Mouse (Mus musculus) embryonic facial prominence, embryonic 12.5 days (tissue): ENCODE data around the gene Eef1akmt2. TPM values are rescaled to one million over a fixed set of nuclear protein-coding genes. Genes with fewer than 3 reads are reported as not detected.

Experiments
- ATAC-seq: fragments of 200-750 bp; cut with Nextera tagmentation; 2 replicates; pipeline ENCODE4 v1.8.0; 2017; ENCODE audit not compliant: insufficient number of reproducible peaks, insufficient read depth, low FRiP score, low TSS enrichment
- H3K27ac ChIP-seq: fragments of 300-500 bp; sonication (generic); 2 replicates; pipeline ENCODE4 v1.5.1; 2016; ENCODE audit warnings: mild to moderate bottlenecking
- H3K27me3 ChIP-seq: fragments of 300-500 bp; sonication (generic); 2 replicates; pipeline ENCODE4 v1.6.1; 2016; ENCODE audit warnings: mild to moderate bottlenecking, moderate library complexity
- H3K36me3 ChIP-seq: fragments of 300-500 bp; sonication (generic); 2 replicates; pipeline ENCODE4 v1.6.1; 2016; ENCODE audit warnings: mild to moderate bottlenecking
- H3K4me1 ChIP-seq: fragments of 300-500 bp; sonication (generic); 2 replicates; pipeline ENCODE4 v1.6.1; 2016
- H3K4me2 ChIP-seq: fragments of 300-500 bp; sonication (generic); replicated peaks from 2 replicates; pipeline ENCODE4 v1.6.1; 2016; ENCODE audit warnings: mild to moderate bottlenecking, moderate library complexity
- H3K4me3 ChIP-seq: fragments of 300-500 bp; sonication (generic); 2 replicates; pipeline ENCODE4 v1.5.1; 2016; ENCODE audit warnings: mild to moderate bottlenecking
- H3K9ac ChIP-seq: fragments of 300-500 bp; sonication (generic); 2 replicates; pipeline ENCODE4 v1.6.1; 2016; ENCODE audit warnings: mild to moderate bottlenecking, moderate library complexity
- H3K9me3 ChIP-seq: fragments of 300-500 bp; sonication (generic); 2 replicates; pipeline ENCODE4 v1.6.1; 2016; ENCODE audit warnings: mild to moderate bottlenecking, moderate library complexity
- WGBS: fragments of 180-500 bp; shearing (Covaris S2); methylation state at CpG from one replicate; pipeline ENCODE4 v1.1.7; 2016; 5-methylcytosine and 5-hydroxymethylcytosine counted together
- polyA plus RNA-seq: library from polyadenylated mRNA; unstranded; fragments of >200 nt; fragmentation: Nextera tagmentation; extraction: Ambion mirVana; gene quantifications from 2 replicates; pipeline ENCODE4 v1.2.1, GENCODE M21; 2016

Gene Eef1akmt2
- polyA plus RNA-seq, 1 experiment from 2014 or later: 79.1 TPM

DNA sequence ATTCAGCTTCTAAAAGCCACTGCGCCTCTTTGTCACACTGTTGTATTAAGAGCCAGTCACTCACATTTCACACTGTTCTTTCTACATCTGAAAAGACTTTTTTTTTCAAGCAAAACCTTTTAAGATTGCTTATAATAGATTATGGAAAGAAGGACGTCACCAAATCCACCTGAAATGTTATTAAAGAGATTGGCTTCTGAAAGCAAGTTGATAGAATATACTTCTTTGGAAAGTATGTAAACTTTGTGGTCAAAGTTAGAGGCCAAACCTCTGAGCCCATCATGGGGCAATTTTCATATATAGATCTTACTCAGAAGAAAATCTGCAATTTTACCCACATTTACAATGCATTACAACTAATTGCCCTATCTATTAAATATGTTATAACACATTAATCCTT lies 35.9 kb downstream of the Eef1akmt2 start:
- WGBS: 76% methylated on average over 2 of the region's 2 CpGs
- Histone ChIP-seq H3K9ac (no peak overlapping the region), H3K27me3 (no peaks in the 10 kb centered on the region), H3K4me2 (no peak overlapping the region), H3K4me3 (no peak overlapping the region), H3K9me3 (no peaks in the 10 kb centered on the region), H3K4me1 (peaks cover 27% of the 10 kb centered on the region), H3K27ac (no peak overlapping the region), H3K36me3 (peaks cover 6% of the 10 kb centered on the region; the same call in 1 of the 2 replicates)
- ATAC-seq: no peak

DNA sequence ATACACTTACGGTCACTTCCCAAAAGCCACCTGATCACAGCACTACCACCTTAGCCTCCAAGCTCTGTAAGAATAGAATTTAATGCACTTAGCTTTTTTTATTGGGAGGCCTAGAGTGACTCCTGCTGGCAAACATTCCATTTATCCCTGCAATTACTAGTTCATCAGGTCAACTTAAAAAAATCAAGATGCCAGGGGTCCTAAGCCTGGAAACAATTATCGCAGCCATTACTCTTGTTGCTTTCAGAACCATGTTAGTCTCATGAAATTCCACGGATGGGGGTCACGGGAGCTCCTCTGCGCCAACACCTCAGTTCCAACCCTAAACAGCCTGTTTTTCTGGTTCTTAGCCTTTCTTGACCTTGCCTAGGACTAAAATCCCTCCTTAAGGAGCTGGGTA lies 37.4 kb downstream of the Eef1akmt2 start:
- no peaks in the 10 kb centered on the region for H3K9me3 ChIP-seq
- no peaks in the 10 kb centered on the region for H3K27me3 ChIP-seq
- no peak overlapping the region for H3K9ac ChIP-seq
- H3K27ac ChIP-seq: no peak overlapping the region
- H3K4me1 ChIP-seq: peaks cover 42% of the 10 kb centered on the region
- no peak overlapping the region for H3K4me3 ChIP-seq
- no peak overlapping the region for H3K4me2 ChIP-seq
- WGBS: 21% methylated on average over 5 of the region's 5 CpGs
- H3K36me3 ChIP-seq: peaks cover 1% of the 10 kb centered on the region; the same call in 1 of the 2 replicates
- ATAC-seq: no peak

DNA sequence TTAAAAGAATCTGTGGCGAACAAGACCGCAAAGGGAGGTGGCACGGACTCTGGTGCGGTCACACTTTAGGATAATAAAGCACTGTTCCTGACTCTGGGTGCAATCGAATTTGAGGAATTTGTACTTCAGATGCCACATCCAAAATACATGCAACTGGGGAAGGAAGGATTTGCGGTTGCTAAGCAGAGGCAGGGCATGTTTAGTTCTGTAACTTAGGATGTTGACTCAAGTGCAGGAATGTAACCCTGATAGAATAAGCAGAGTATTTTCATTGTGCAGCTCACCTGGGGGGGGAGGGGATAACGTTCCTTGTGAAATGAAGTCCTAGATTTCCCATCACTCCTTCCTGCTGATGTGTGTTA lies 38.4 kb downstream of the Eef1akmt2 start:
- peak overlapping the region; percentile 70 for H3K4me3 ChIP-seq
- H3K4me1 ChIP-seq: peaks cover 52% of the 10 kb centered on the region
- H3K9me3 ChIP-seq: no peaks in the 10 kb centered on the region
- no peaks in the 10 kb centered on the region for H3K27me3 ChIP-seq
- no peaks in the 10 kb centered on the region for H3K36me3 ChIP-seq
- peak overlapping the region; percentile 81 for H3K4me2 ChIP-seq
- 1% methylated on average over 7 of the region's 7 CpGs for WGBS
- peak overlapping the region; percentile 83 for H3K27ac ChIP-seq
- peak overlapping the region; percentile 83 for H3K9ac ChIP-seq
- no peak for ATAC-seq

DNA sequence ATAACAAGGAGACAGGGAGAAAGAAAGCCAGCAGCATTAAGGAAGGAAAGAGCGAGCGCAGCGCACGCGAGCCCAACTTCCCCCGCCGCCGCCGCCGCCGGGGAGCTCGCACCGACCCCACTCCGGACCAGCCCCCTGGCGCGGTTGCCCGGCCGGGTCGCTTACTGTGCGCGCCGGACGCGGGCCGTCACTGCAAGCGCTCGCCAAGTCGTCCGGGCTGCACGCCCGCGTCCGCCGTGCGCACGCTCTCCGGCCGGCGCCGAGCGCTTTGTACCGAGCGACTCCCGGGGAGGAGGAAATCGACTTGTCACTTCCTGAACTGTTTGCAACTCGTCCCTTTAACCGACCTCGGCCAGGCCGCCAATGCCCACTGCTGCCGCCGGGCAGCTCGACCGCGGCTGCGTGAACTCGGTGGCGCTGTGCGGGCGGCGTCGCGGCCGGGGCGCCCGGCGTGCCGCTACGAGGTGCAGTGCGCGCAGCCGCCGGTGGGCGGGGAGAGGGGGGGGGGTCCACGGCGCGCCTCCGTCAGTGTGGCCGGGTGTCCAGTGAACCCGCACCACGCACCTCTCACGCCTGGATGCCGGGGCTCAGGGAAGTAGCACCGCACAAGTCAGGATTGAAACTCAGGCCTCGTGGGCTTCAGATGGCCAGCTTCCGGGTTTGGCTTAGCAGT lies 38.9 kb downstream of the Eef1akmt2 start, which contains the start of gene Fam53b:
Fam53b (minus strand) TSS at position 471 of the 673 bp plus-strand sequence.
- H3K9ac ChIP-seq: peak within 1 kb of the TSS; percentile 83
- H3K27ac ChIP-seq: peak within 1 kb of the TSS; percentile 83
- peaks cover 57% of the 10 kb centered on the region for H3K4me1 ChIP-seq
- no peaks in the 10 kb centered on the region for H3K36me3 ChIP-seq
- peak within 1 kb of the TSS; percentile 70 for H3K4me3 ChIP-seq
- under 1% methylated on average over 81 of the region's 85 CpGs for WGBS
- no peaks in the 10 kb centered on the region for H3K9me3 ChIP-seq
- peak within 1 kb of the TSS; percentile 81 for H3K4me2 ChIP-seq
- ATAC-seq: 0 out of 2 replicates have a peak, but pooled peaks have one; percentile 29
- H3K27me3 ChIP-seq: no peaks in the 10 kb centered on the region

DNA sequence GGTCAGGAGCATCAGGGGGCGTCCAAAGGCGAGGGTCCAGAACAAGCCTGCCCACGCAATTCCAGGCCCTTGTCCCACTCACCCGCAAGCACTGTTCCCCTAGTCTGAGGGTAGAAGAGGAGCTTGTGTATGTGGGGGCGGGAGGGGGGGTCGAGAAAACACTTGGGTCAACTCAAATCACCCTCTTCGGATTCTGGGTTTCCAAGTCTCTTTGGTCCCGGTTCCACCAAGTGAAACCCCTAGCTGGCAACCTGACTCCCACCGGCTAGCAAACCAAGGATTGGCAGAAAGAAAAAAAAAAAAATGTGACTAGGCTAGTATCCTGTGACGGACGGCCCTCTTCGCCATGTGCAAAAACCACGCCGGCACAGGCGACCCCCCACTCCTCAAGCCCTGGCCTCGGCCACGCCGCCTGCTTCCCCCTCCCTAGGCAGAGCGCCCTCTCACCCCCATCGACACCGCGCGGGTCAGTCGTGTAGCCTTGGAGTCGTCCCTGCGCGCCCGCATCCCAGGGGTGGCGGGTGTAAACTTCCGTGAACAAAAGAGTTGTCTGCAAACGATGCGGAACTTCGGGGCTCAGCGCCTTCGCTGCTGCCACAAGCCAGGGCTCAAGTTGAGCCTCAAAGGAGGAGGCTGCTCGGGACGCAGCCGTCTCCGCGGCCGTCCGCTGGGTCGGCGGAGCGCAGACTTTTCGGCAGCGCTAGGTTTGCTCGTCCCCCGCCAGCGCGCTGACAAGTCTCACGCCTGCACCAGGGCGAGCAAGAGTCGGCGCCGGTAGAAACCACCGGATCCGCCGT lies 39.7 kb downstream of the Eef1akmt2 start:
- H3K27ac ChIP-seq: peak overlapping the region; percentile 83
- no peaks in the 10 kb centered on the region for H3K36me3 ChIP-seq
- H3K9me3 ChIP-seq: no peaks in the 10 kb centered on the region
- H3K4me2 ChIP-seq: peak overlapping the region; percentile 81
- WGBS: under 1% methylated on average over 59 of the region's 59 CpGs
- no peaks in the 10 kb centered on the region for H3K27me3 ChIP-seq
- peaks cover 64% of the 10 kb centered on the region for H3K4me1 ChIP-seq
- ATAC-seq: 0 out of 2 replicates have a peak, but pooled peaks have one; percentile 10
- peak overlapping the region; percentile 83 for H3K9ac ChIP-seq
- H3K4me3 ChIP-seq: peak overlapping the region; percentile 70

DNA sequence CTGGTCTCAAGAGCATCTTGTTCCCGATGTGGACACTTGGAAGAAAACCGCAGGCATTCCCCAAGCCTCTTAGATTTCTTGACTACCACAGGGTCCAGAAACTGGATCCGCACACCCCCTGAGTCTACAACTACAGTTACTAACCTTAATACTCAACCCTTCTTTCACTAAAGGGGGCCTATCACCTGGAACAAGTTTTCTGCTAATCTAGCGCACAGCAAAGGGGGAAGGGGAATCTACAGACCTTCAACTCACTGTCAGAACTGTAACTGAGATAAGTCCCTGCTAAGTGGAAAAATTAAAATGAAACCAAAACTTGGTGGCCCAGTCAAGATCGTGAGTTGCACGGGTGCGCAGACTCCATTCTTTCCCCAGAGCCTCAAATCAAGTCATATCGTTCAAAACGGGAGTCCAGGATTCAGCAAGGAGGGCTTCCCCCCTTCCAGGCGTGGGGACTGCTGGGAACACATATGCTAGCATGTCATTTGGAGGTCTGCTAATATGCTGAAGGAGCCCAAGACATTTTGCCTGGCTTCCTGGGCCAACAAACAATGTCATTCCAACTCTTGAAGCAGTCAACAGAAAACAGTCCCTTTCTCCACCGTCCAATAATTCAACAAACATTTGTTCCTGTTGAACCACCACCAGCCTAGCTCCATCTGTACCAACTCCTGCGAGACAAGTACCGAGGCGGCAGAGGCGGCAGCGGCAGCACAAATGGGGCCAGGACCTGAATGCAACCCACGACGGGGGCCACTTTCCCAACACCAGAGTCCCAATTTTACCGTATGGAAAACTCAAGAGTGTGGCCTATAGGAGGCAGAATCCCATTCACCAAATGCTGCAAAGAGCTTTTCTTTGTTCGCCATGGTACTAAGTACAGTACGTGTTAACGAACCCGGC lies 40.5 kb downstream of the Eef1akmt2 start:
- Histone ChIP-seq H3K27ac (peak overlapping the region; percentile 83), H3K9me3 (no peaks in the 10 kb centered on the region), H3K4me2 (peak overlapping the region; percentile 81), H3K27me3 (no peaks in the 10 kb centered on the region), H3K36me3 (no peaks in the 10 kb centered on the region), H3K9ac (peak overlapping the region; percentile 83), H3K4me3 (peak overlapping the region; percentile 70), H3K4me1 (peaks cover 73% of the 10 kb centered on the region)
- 8% methylated on average over 23 of the region's 23 CpGs for WGBS
- no peak for ATAC-seq

DNA sequence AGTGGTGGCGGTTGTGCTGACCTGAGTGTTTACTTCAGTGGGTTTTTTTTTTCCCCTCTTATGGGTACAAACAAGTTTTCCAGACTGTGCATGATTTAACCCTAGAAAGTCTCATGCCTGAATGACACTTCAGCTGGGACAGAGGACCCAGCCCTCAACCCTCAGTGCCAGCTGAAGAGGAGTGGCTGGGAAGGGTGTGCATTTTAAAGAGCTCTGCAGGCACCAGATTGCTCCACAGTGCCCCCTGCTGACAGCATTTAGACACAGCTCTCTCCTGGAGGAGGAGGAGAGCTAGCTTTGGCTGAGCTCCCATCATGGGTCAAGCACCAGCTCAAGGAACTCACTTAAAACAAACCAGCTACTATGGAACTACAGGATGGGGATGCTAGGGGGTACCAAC lies 41.6 kb downstream of the Eef1akmt2 start:
- H3K4me1 ChIP-seq: peaks cover 80% of the 10 kb centered on the region

DNA sequence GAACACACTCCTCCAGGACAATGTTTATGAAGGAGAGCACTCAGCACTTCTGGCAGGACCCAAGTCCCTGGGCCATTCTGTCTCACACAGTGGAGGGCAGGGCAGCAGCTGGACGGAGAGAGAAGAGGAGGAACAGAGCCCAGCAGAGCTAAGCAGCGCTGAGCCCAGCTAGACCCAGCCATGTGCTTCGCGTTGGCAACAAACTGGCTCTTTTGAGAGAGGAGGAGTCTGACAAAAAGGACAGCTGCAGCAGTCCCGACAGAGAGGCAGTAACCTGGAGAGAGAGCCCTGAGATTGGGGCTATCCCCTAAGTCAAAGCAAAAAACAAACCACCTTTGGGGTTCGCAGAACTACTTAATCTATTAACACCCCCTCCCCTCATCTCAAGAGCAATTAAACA lies 42.1 kb downstream of the Eef1akmt2 start:
- Histone ChIP-seq H3K36me3 (no peaks in the 10 kb centered on the region), H3K4me2 (peak overlapping the region; percentile 81), H3K27me3 (no peaks in the 10 kb centered on the region), H3K9me3 (no peaks in the 10 kb centered on the region), H3K27ac (peak overlapping the region; percentile 54; the same call in 1 of the 2 replicates), H3K4me3 (no peak overlapping the region; the same call in 1 of the 2 replicates), H3K4me1 (peaks cover 75% of the 10 kb centered on the region), H3K9ac (no peak overlapping the region)
- no peak for ATAC-seq
- whole genome bisulfite sequencing: 14% methylated on average over 6 of the region's 6 CpGs

More for the DNA sequence above, 41.6 kb downstream of the Eef1akmt2 start:
- Histone ChIP-seq H3K4me2 (peak overlapping the region; percentile 81), H3K9ac (no peak overlapping the region), H3K4me3 (peak overlapping the region; percentile 70; the same call in 1 of the 2 replicates), H3K36me3 (no peaks in the 10 kb centered on the region), H3K27ac (0 out of 2 replicates have a peak overlapping the region, but pooled peaks have one; percentile 54), H3K9me3 (no peaks in the 10 kb centered on the region), H3K27me3 (no peaks in the 10 kb centered on the region)
- no peak; the same call in 1 of the 2 replicates for ATAC-seq
- 39% methylated on average over 1 of the region's 1 CpGs for WGBS

DNA sequence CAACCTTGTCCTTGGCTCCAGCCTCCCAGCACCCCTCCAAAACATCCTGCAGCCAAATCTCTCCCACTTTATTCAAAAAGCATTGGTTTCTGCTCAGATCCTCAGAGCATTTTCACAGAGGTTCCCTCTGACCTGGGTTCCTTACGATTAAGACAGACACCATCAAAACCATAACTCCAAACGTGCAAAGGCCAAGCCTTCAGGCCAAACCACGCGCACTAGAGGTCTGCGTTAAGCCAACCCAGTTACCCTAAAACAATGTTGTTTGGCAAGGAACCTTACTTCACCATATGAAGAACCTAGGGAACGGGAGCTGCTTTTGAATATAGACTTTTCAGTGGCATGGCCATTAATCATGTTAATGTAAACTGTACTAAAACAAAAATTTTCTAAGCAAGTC lies 42.8 kb downstream of the Eef1akmt2 start:
- Histone ChIP-seq H3K36me3 (no peaks in the 10 kb centered on the region), H3K4me3 (no peak overlapping the region), H3K9me3 (no peaks in the 10 kb centered on the region), H3K9ac (no peak overlapping the region), H3K27me3 (no peaks in the 10 kb centered on the region), H3K4me2 (peak overlapping the region; percentile 44; the same call in 1 of the 2 replicates), H3K27ac (peak overlapping the region; percentile 91; the same call in 1 of the 2 replicates), H3K4me1 (peaks cover 71% of the 10 kb centered on the region)
- WGBS: 24% methylated on average over 6 of the region's 6 CpGs
- ATAC-seq: no peak

DNA sequence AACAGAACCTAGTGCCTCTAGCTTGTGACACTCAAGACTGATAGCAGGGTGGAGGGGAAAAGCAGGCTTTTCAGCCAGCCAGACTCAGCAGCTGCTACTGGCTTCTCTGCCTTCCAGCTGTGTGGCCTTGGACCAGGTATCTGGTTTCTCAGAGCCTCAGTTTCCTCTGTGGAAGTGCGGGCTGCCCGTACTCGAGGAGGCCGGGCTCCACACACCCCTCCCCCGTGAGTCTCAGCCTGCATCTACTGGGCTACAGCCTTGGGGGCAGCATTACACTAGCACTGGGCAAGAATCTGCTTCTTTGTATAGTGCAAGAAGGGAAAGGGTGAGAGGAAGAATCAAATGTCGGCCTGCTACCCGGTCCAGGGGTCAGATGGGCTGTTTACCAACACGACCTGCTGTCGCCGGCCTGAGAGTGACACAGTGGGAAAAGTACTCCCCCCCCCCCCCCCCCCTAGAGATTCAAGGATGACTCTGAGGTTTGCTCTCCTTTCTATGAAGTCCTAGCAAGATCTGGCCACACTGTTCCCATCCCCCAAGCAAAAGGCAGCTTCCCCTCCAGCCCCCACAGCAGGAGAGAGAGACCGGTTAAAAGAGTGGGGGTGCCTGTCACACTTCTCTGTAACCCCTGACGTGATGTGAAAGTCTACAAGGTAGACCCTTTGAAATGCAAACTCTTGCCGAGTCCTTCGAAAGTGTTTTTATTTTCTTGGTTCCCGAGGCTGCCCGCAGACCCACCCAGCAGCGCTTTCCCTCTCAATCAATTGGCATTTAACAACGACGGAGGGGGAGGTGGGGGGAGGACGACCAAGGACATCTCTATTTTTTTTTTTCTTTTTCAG lies 43.4 kb downstream of the Eef1akmt2 start:
- Histone ChIP-seq H3K27me3 (no peaks in the 10 kb centered on the region), H3K9me3 (no peaks in the 10 kb centered on the region), H3K4me2 (peak overlapping the region; percentile 44), H3K4me3 (0 out of 2 replicates have a peak overlapping the region, but pooled peaks have one; percentile 9), H3K36me3 (no peaks in the 10 kb centered on the region), H3K27ac (peak overlapping the region; percentile 91), H3K9ac (peak overlapping the region; percentile 34), H3K4me1 (peaks cover 67% of the 10 kb centered on the region)
- ATAC-seq: peak; percentile 68
- WGBS: 1% methylated on average over 20 of the region's 20 CpGs
